Mouse (Mus musculus) cortical plate, adult 2 months (tissue): ENCODE results near the gene C77080.

Experiments used
- CTCF ChIP-seq: fragments of 200-500 bp; IDR thresholded peaks from 2 replicates; pipeline ENCODE4 v1.5.1; 2011; ENCODE audit warnings: mild to moderate bottlenecking, control low read depth, low read length; ENCODE audit not compliant: insufficient read depth; ENCODE audit errors: extremely low read depth
- POLR2A ChIP-seq: fragments of 200-500 bp; IDR thresholded peaks from 2 replicates; pipeline ENCODE4 v1.6.1; 2011; ENCODE audit warnings: mild to moderate bottlenecking, low read length, control low read depth; ENCODE audit not compliant: insufficient read depth; ENCODE audit errors: extremely low read depth

- TF ChIP-seq CTCF (no peak), POLR2A (no peak)
Observed at GRCm38 (mm10) chr4:129191691-129192090, 69.5 kb downstream of the C77080 start.
